Mouse (Mus musculus): ENCODE measurements around the gene AC170998.1. TPM values are rescaled to one million over a fixed set of nuclear protein-coding genes. Genes with fewer than 3 reads are reported as not detected.
A peak's percentile ranks its signal among the peaks of the same experiment; 100 is the strongest.

Gene AC170998.1
- polyA plus RNA-seq (2016; fragmentation: Nextera tagmentation; extraction: Ambion mirVana) = 3.4 and 3.5 TPM in 2 replicates

GRCm38 (mm10) chr17:28725783-28726182, at the start of gene AC170998.1:
Gene AC170998.1 (plus strand): TSS chr17:28726083.
- WGBS = 96% methylated on average over 4 of the region's 4 CpGs
- H3K4me3 ChIP-seq = no peak within 1 kb of the TSS
- H3K4me2 ChIP-seq (replicated peaks) = no peak within 1 kb of the TSS
- ATAC-seq (ENCODE audit: low FRiP score, low read depth) = no peak
- H3K27ac ChIP-seq (replicated peaks) = no peak within 1 kb of the TSS
- no peaks in the 10 kb centered on the region for H3K9me3 ChIP-seq
- 0 out of 2 replicates have a peak, but pooled peaks cover under 1% of the 10 kb centered on the region for H3K4me1 ChIP-seq
- H3K36me3 ChIP-seq = peaks cover 76% of the 10 kb centered on the region
- H3K27me3 ChIP-seq = no peaks in the 10 kb centered on the region
- no peak within 1 kb of the TSS for H3K9ac ChIP-seq (replicated peaks)

GRCm38 (mm10) chr17:28682311-28683084, 43.4 kb upstream of the AC170998.1 start:
- H3K9ac ChIP-seq (replicated peaks) = no peak overlapping the region
- H3K27me3 ChIP-seq = no peaks in the 10 kb centered on the region
- peaks cover 4% of the 10 kb centered on the region; the same call in 1 of the 2 replicates for H3K4me1 ChIP-seq
- 69% methylated on average over 13 of the region's 13 CpGs for WGBS
- no peak overlapping the region for H3K27ac ChIP-seq (replicated peaks)
- H3K36me3 ChIP-seq = no peaks in the 10 kb centered on the region
- H3K4me2 ChIP-seq (replicated peaks) = no peak overlapping the region
- H3K9me3 ChIP-seq = no peaks in the 10 kb centered on the region
- H3K4me3 ChIP-seq = no peak overlapping the region
- ATAC-seq (ENCODE audit: low FRiP score, low read depth) = no peak

- H3K4me2 ChIP-seq (replicated peaks) = no peak overlapping the region
- H3K36me3 ChIP-seq = no peaks in the 10 kb centered on the region
- no peaks in the 10 kb centered on the region for H3K9me3 ChIP-seq
- H3K9ac ChIP-seq (replicated peaks) = no peak overlapping the region
- H3K27me3 ChIP-seq = peaks cover 6% of the 10 kb centered on the region
- no peak overlapping the region for H3K27ac ChIP-seq (replicated peaks)
- no peak overlapping the region for H3K4me3 ChIP-seq
- H3K4me1 ChIP-seq = peaks cover 4% of the 10 kb centered on the region; the same call in 1 of the 2 replicates
- ATAC-seq (ENCODE audit: low FRiP score, low read depth) = no peak
- 50% methylated on average over 1 of the region's 1 CpGs for WGBS
These were observed 42.3 kb upstream of the AC170998.1 start for GRCm38 (mm10) chr17:28683601-28684000.

- H3K4me3 ChIP-seq = no peak overlapping the region
- H3K4me1 ChIP-seq = peaks cover 10% of the 10 kb centered on the region
- no peak for ATAC-seq (ENCODE audit: low FRiP score, low read depth)
- H3K36me3 ChIP-seq = no peaks in the 10 kb centered on the region
- H3K9me3 ChIP-seq = no peaks in the 10 kb centered on the region
- no peak overlapping the region for H3K9ac ChIP-seq (replicated peaks)
- H3K4me2 ChIP-seq (replicated peaks) = no peak overlapping the region
- no peak overlapping the region for H3K27ac ChIP-seq (replicated peaks)
- peaks cover 14% of the 10 kb centered on the region for H3K27me3 ChIP-seq
- WGBS = 53% methylated on average over 19 of the region's 19 CpGs
These were observed 41.3 kb upstream of the AC170998.1 start for GRCm38 (mm10) chr17:28684631-28685030.

- no peak overlapping the region for H3K9ac ChIP-seq (replicated peaks)
- peaks cover 19% of the 10 kb centered on the region for H3K27me3 ChIP-seq
- H3K4me2 ChIP-seq (replicated peaks) = no peak overlapping the region
- no peak for ATAC-seq (ENCODE audit: low FRiP score, low read depth)
- H3K36me3 ChIP-seq = no peaks in the 10 kb centered on the region
- H3K27ac ChIP-seq (replicated peaks) = no peak overlapping the region
- H3K4me3 ChIP-seq = no peak overlapping the region
- no peaks in the 10 kb centered on the region for H3K9me3 ChIP-seq
- H3K4me1 ChIP-seq = peaks cover 17% of the 10 kb centered on the region
- WGBS = 57% methylated on average over 4 of the region's 4 CpGs
These were observed 38.5 kb upstream of the AC170998.1 start for GRCm38 (mm10) chr17:28687354-28687753.

- ATAC-seq (ENCODE audit: low FRiP score, low read depth) = no peak
- H3K4me2 ChIP-seq (replicated peaks) = peak within 1 kb of the TSS; percentile 74
- peak within 1 kb of the TSS; percentile 98 for H3K27ac ChIP-seq (replicated peaks)
- peaks cover 33% of the 10 kb centered on the region for H3K4me1 ChIP-seq
- H3K9ac ChIP-seq (replicated peaks) = peak within 1 kb of the TSS; percentile 95
- H3K4me3 ChIP-seq = peak within 1 kb of the TSS; percentile 96
- no peaks in the 10 kb centered on the region for H3K36me3 ChIP-seq
- 9% methylated on average over 40 of the region's 40 CpGs for WGBS
- peaks cover 19% of the 10 kb centered on the region for H3K27me3 ChIP-seq
- no peaks in the 10 kb centered on the region for H3K9me3 ChIP-seq
These were observed 36.1 kb upstream of the AC170998.1 start, which contains the start of gene Slc26a8 for GRCm38 (mm10) chr17:28689586-28690283. Gene Slc26a8 (minus strand): TSS chr17:28690233.

GRCm38 (mm10) chr17:28690776-28691686, 34.9 kb upstream of the AC170998.1 start, which contains the start of gene Mapk14:
Gene Mapk14 (plus strand): TSS chr17:28691329.
- peak; percentile 96 for ATAC-seq (ENCODE audit: low FRiP score, low read depth)
- under 1% methylated on average over 83 of the region's 86 CpGs for WGBS
- Histone ChIP-seq H3K27ac (replicated peaks) (peak within 1 kb of the TSS; percentile 98), H3K9me3 (no peaks in the 10 kb centered on the region), H3K9ac (replicated peaks) (peak within 1 kb of the TSS; percentile 95), H3K4me3 (peak within 1 kb of the TSS; percentile 96), H3K36me3 (no peaks in the 10 kb centered on the region), H3K4me1 (peaks cover 37% of the 10 kb centered on the region), H3K4me2 (replicated peaks) (peak within 1 kb of the TSS; percentile 74), H3K27me3 (peaks cover 19% of the 10 kb centered on the region)

- no peaks in the 10 kb centered on the region for H3K36me3 ChIP-seq
- ATAC-seq (ENCODE audit: low FRiP score, low read depth) = peak; percentile 60
- peak overlapping the region; percentile 95 for H3K9ac ChIP-seq (replicated peaks)
- peak overlapping the region; percentile 74 for H3K4me2 ChIP-seq (replicated peaks)
- peak overlapping the region; percentile 96 for H3K4me3 ChIP-seq
- H3K27ac ChIP-seq (replicated peaks) = peak overlapping the region; percentile 98
- peaks cover 19% of the 10 kb centered on the region for H3K27me3 ChIP-seq
- no peaks in the 10 kb centered on the region for H3K9me3 ChIP-seq
- under 1% methylated on average over 53 of the region's 53 CpGs for WGBS
- peaks cover 42% of the 10 kb centered on the region for H3K4me1 ChIP-seq
These were observed 34.1 kb upstream of the AC170998.1 start for GRCm38 (mm10) chr17:28691687-28692340.

- 0% methylated on average over 18 of the region's 18 CpGs for WGBS
- peaks cover 19% of the 10 kb centered on the region for H3K27me3 ChIP-seq
- H3K4me1 ChIP-seq = peaks cover 46% of the 10 kb centered on the region
- H3K9ac ChIP-seq (replicated peaks) = peak overlapping the region; percentile 95
- no peaks in the 10 kb centered on the region for H3K36me3 ChIP-seq
- H3K4me2 ChIP-seq (replicated peaks) = peak overlapping the region; percentile 74
- H3K9me3 ChIP-seq = no peaks in the 10 kb centered on the region
- no peak for ATAC-seq (ENCODE audit: low FRiP score, low read depth)
- H3K4me3 ChIP-seq = peak overlapping the region; percentile 96
- peak overlapping the region; percentile 98 for H3K27ac ChIP-seq (replicated peaks)
These were observed 33.6 kb upstream of the AC170998.1 start for GRCm38 (mm10) chr17:28692341-28692710.

- 56% methylated on average over 3 of the region's 3 CpGs for WGBS
These were observed 32.8 kb upstream of the AC170998.1 start for GRCm38 (mm10) chr17:28693086-28693485.

GRCm38 (mm10) chr17:28694078-28694477, 31.8 kb upstream of the AC170998.1 start:
- H3K27me3 ChIP-seq = peaks cover 11% of the 10 kb centered on the region
- H3K36me3 ChIP-seq = no peaks in the 10 kb centered on the region
- H3K4me3 ChIP-seq = no peak overlapping the region
- no peak overlapping the region; the same call in 1 of the 2 replicates for H3K4me2 ChIP-seq (replicated peaks)
- no peaks in the 10 kb centered on the region for H3K9me3 ChIP-seq
- no peak for ATAC-seq (ENCODE audit: low FRiP score, low read depth)
- peak overlapping the region; percentile 32; the same call in 1 of the 2 replicates for H3K9ac ChIP-seq (replicated peaks)
- no peak overlapping the region for H3K27ac ChIP-seq (replicated peaks)
- 37% methylated on average over 2 of the region's 2 CpGs for WGBS
- peaks cover 57% of the 10 kb centered on the region for H3K4me1 ChIP-seq

More at GRCm38 (mm10) chr17:28693086-28693485, 32.8 kb upstream of the AC170998.1 start:
- H3K9me3 ChIP-seq = no peaks in the 10 kb centered on the region
- peaks cover 54% of the 10 kb centered on the region for H3K4me1 ChIP-seq
- ATAC-seq (ENCODE audit: low FRiP score, low read depth) = no peak
- peak overlapping the region; percentile 95 for H3K9ac ChIP-seq (replicated peaks)
- H3K27me3 ChIP-seq = peaks cover 18% of the 10 kb centered on the region
- no peaks in the 10 kb centered on the region for H3K36me3 ChIP-seq
- H3K27ac ChIP-seq (replicated peaks) = no peak overlapping the region
- H3K4me2 ChIP-seq (replicated peaks) = peak overlapping the region; percentile 74
- peak overlapping the region; percentile 96 for H3K4me3 ChIP-seq
